Comparison of ENCODE assay signal across 23 mouse cellular contexts in the genomic region with DNA sequence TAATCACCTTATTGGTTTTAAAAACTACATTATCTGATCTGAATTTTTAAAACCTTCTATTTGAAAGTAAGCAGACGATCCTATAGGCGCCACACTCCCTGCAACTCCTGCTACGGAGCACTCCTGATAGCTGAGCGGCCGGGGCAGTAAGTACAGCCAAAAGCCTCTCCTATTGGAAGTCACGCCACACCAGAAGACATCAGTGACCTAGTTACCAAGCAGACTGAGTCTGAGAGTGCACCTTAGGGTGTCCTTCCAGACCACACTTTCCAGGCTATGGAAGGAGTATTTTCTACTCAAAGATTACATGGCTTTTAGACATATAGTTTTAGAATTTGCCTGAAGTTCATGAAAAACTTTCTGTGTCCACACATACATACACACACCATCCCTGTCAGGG. TPM values are rescaled to one million over a fixed set of nuclear protein-coding genes. Genes with fewer than 3 reads are reported as not detected.
DNase-seq lines count a peak whose midpoint lies in the region; ATAC-seq and TF ChIP-seq lines count a peak whose summit lies in the region.
"Had no signal": no experiment of that assay in that cellular context is flagged by ENCODE, and none has a peak within 500 bp of the region (broad histone marks: within the 10 kb centered on the region; RNA-seq: fewer than 3 reads in every experiment).

No protein-coding gene starts in this region.

- H3K4me1 ChIP-seq in liver, embryonic 11.5 days (replicated peaks; ENCODE audit: control insufficient read depth, insufficient read depth, low read length) = peaks cover 48% of the 10 kb centered on the region
- peaks cover 60% of the 10 kb centered on the region for H3K4me1 ChIP-seq in liver, postnatal 0 days (ENCODE audit: insufficient read depth)

- no peaks in the 10 kb centered on the region for H3K36me3 ChIP-seq in liver, embryonic 11.5 days (ENCODE audit: control insufficient read depth, insufficient read depth, low read length)
- H3K36me3 ChIP-seq in liver, postnatal 0 days (replicated peaks; ENCODE audit: insufficient read depth, low read length) = no peaks in the 10 kb centered on the region
- H3K36me3 ChIP-seq: forebrain, embryonic 12.5 days; kidney, embryonic 15.5 days; midbrain, embryonic 12.5 days; stomach, embryonic 15.5 days had no signal

- 84% methylated on average over 6 of the region's 6 CpGs for WGBS in liver, embryonic 11.5 days
- 71% methylated on average over 6 of the region's 6 CpGs for whole genome bisulfite sequencing in liver, postnatal 0 days (ENCODE audit: insufficient replicate concordance)

- no peak for ATAC-seq in liver, embryonic 11.5 days (replicated peaks; ENCODE audit: low FRiP score)
- ATAC-seq in liver, postnatal 0 days = no peak

- intact Hi-C loops in heart, postnatal 14 days (cut with DNase I) = no loop called here

- no peak overlapping the region for H3K4me3 ChIP-seq in liver, embryonic 11.5 days (ENCODE audit: low read depth, low read length)
- H3K4me3 ChIP-seq in liver, postnatal 0 days (ENCODE audit: low read depth, low read length) = peak overlapping the region; percentile 49
- H3K4me3 ChIP-seq: forebrain, embryonic 12.5 days; hindbrain, embryonic 13.5 days; kidney, embryonic 15.5 days; limb, embryonic 15.5 days; midbrain, embryonic 12.5 days; stomach, embryonic 15.5 days had no signal

- no peak overlapping the region; the same call in 1 of the 2 replicates for H3K9ac ChIP-seq in liver, embryonic 11.5 days (ENCODE audit: low read depth, low read length)
- H3K9ac ChIP-seq in liver, postnatal 0 days (replicated peaks) = peak overlapping the region; percentile 60
- H3K9ac ChIP-seq: forebrain, embryonic 12.5 days; hindbrain, embryonic 13.5 days; kidney, embryonic 15.5 days; limb, embryonic 15.5 days; midbrain, embryonic 12.5 days; stomach, embryonic 15.5 days had no signal

- peak; percentile 13 for DNase-seq in heart, adult 8-10 months (ENCODE audit: low spot score)
- DNase-seq in heart, postnatal 14 days = no peak
- DNase-seq in kidney, postnatal 36 days = peak; percentile 38 to 56
- DNase-seq in kidney, adult 8-10 months = no peak
- no peak for DNase-seq in liver, embryonic 11.5 days (ENCODE audit: low spot score)
- DNase-seq in liver, postnatal 0 days = no peak
- no peak for DNase-seq in Muller cell, postnatal 12 days (ENCODE audit: inconsistent ontology term)
- no peak for DNase-seq in gastrocnemius, adult 18-20 months (ENCODE audit: low spot score)
- DNase-seq: adrenal gland, postnatal 25 days; cerebellum, adult 11 months; cerebellum, postnatal 10 days; gastrocnemius, postnatal 36 days; heart, postnatal 10 days; left cerebral cortex, postnatal 4 days; lung, postnatal 14 days; thymus, adult 18-20 months; thymus, postnatal 4 days had no signal

- H3K27ac ChIP-seq in liver, embryonic 11.5 days (ENCODE audit: low read depth, low read length) = 0 out of 2 replicates have a peak overlapping the region, but pooled peaks have one; percentile 15
- H3K27ac ChIP-seq in liver, postnatal 0 days (ENCODE audit: low read depth) = no peak overlapping the region
- H3K27ac ChIP-seq: forebrain, embryonic 12.5 days; hindbrain, embryonic 13.5 days; kidney, embryonic 15.5 days; limb, embryonic 15.5 days; midbrain, embryonic 12.5 days; stomach, embryonic 15.5 days had no signal

- no peak for TF ChIP-seq EP300 in liver, postnatal 0 days (IDR thresholded peaks at IDR 0.05; ENCODE audit: low read depth)

- no peak for TF ChIP-seq CTCF in liver, postnatal 0 days (IDR thresholded peaks at IDR 0.05; ENCODE audit: low read depth)

- H3K27me3 ChIP-seq in liver, embryonic 11.5 days (replicated peaks; ENCODE audit: control insufficient read depth, insufficient read depth, low read length) = no peaks in the 10 kb centered on the region
- no peaks in the 10 kb centered on the region for H3K27me3 ChIP-seq in liver, postnatal 0 days (ENCODE audit: insufficient read depth, low read length)
- H3K27me3 ChIP-seq: forebrain, embryonic 12.5 days; hindbrain, embryonic 13.5 days; kidney, embryonic 15.5 days; limb, embryonic 15.5 days; midbrain, embryonic 12.5 days; stomach, embryonic 15.5 days had no signal

- H3K9me3 ChIP-seq in liver, embryonic 11.5 days (ENCODE audit: control insufficient read depth, low read length) = no peaks in the 10 kb centered on the region
- H3K9me3 ChIP-seq in liver, postnatal 0 days (ENCODE audit: low read length) = no peaks in the 10 kb centered on the region
- H3K9me3 ChIP-seq: forebrain, embryonic 12.5 days; hindbrain, embryonic 13.5 days; kidney, embryonic 15.5 days; limb, embryonic 15.5 days; midbrain, embryonic 12.5 days; stomach, embryonic 15.5 days had no signal

- H3K4me2 ChIP-seq in liver, embryonic 11.5 days = peak overlapping the region; percentile 70
- peak overlapping the region; percentile 67 for H3K4me2 ChIP-seq in liver, postnatal 0 days (ENCODE audit: low read depth, low read length)
- H3K4me2 ChIP-seq: forebrain, embryonic 12.5 days; hindbrain, embryonic 13.5 days; kidney, embryonic 15.5 days; limb, embryonic 15.5 days; midbrain, embryonic 12.5 days; stomach, embryonic 15.5 days had no signal

RNA-seq across cellular contexts. Expression of gene Tbcel, which starts 47.9 kb away (rescaled TPM):
- 10 to 100 TPM; 19.8 to 24.7 (median 21.0) TPM for total RNA-seq in heart, adult 8-10 months (2022)
- 10 to 100 TPM; 22.8 to 25.4 TPM for total RNA-seq in heart, postnatal 14 days (2021)
- 6.4 TPM in 2 replicates for polyA plus RNA-seq in liver, embryonic 11.5 days (2014; fragmentation: Nextera tagmentation; extraction: Ambion mirVana)
- polyA plus RNA-seq in liver, postnatal 0 days (2015; fragmentation: Nextera tagmentation; extraction: Ambion mirVana) = 7.0 and 7.6 TPM in 2 replicates
- 10 to 100 TPM; 14.9 to 15.9 TPM for total RNA-seq in gastrocnemius, adult 18-20 months (2021)

Comparison
In these comparisons a context has a peak if more than half of its experiments do, and no peak if none do; other contexts are left out.
1. DNase-seq: peak in heart, adult 8-10 months (single experiment) and kidney, postnatal 36 days (2 of 2); none in heart, postnatal 14 days (0 of 2), kidney, adult 8-10 months (0 of 2), liver, embryonic 11.5 days (single experiment), liver, postnatal 0 days (single experiment), Muller cell, postnatal 12 days (single experiment) and gastrocnemius, adult 18-20 months (single experiment).